Mouse (Mus musculus) heart, postnatal 14 days (tissue): ENCODE data around the gene Invs. TPM values are rescaled to one million over a fixed set of nuclear protein-coding genes. Genes with fewer than 3 reads are reported as not detected.

ENCODE experiments used
- DNase-seq, 2 experiments: peaks; one replicate each; pipeline ENCODE4 v3.0.0; 2021 to 2022
- intact Hi-C: fragments of 180-260 bp; cut with DNase I; formaldehyde crosslinking; loops from one replicate; pipeline ENCODE4 v1.15.1; 2025
- long read RNA-seq, 2 experiments: library from polyadenylated mRNA; stranded (forward); transcript quantifications; one replicate each; pipeline ENCODE4 v2.0.0; 2021
- total RNA-seq, 2 experiments: library from RNA; stranded (reverse); gene quantifications; 2 replicates each; pipeline ENCODE4 v1.2.3; 2021

The Invs gene
- total RNA-seq = 1 to 10 TPM; 3.7 to 4.2 TPM
- long read RNA-seq, experiment 1 = 0 reads
- long read RNA-seq, experiment 2, partial matches to known transcripts = 0 of 1 reads
- long read RNA-seq, experiment 2, other reads (novel, unspliced or antisense) = 1 of 1 reads

- intact Hi-C loops = loop anchor here (5.0 kb wide), 1 partner anchor 52 kb away; no protein-coding TSS in a partner anchor
- peak; percentile 91 to 94 for DNase-seq
These were observed at the start of gene Invs, which contains the start of gene Erp44 for GRCm38 (mm10) chr4:48279498-48280134. Gene Invs, plus strand, starts transcription at chr4:48279760. Gene Erp44, minus strand, starts transcription at chr4:48279558.

- no peak for DNase-seq
- intact Hi-C loops = no loop called here
These were observed 42.8 kb upstream of the Invs start for GRCm38 (mm10) chr4:48236721-48237120.

GRCm38 (mm10) chr4:48239046-48239445, 40.5 kb upstream of the Invs start:
- intact Hi-C loops = no loop called here
- no peak for DNase-seq

- DNase-seq = no peak
- intact Hi-C loops = no loop called here
These were observed 37.1 kb upstream of the Invs start for GRCm38 (mm10) chr4:48242482-48242881.

GRCm38 (mm10) chr4:48243737-48244136, 35.8 kb upstream of the Invs start:
- no peak for DNase-seq
- intact Hi-C loops = no loop called here

GRCm38 (mm10) chr4:48244280-48244679, 35.3 kb upstream of the Invs start:
- DNase-seq = no peak
- intact Hi-C loops = no loop called here

- no peak for DNase-seq
These were observed 26.3 kb upstream of the Invs start for GRCm38 (mm10) chr4:48253266-48253665.

GRCm38 (mm10) chr4:48258045-48258444, 21.5 kb upstream of the Invs start:
- DNase-seq = no peak
- intact Hi-C loops = no loop called here

More at GRCm38 (mm10) chr4:48253266-48253665, 26.3 kb upstream of the Invs start:
- intact Hi-C loops = no loop called here

- intact Hi-C loops = no loop called here
These were observed 11.9 kb upstream of the Invs start for GRCm38 (mm10) chr4:48267683-48268082.

GRCm38 (mm10) chr4:48268127-48268526, 11.4 kb upstream of the Invs start:
- intact Hi-C loops = no loop called here
- no peak for DNase-seq

More at GRCm38 (mm10) chr4:48267683-48268082, 11.9 kb upstream of the Invs start:
- no peak for DNase-seq

GRCm38 (mm10) chr4:48270532-48270931, 9.0 kb upstream of the Invs start:
- intact Hi-C loops = no loop called here
- no peak for DNase-seq

GRCm38 (mm10) chr4:48271838-48272237, 7.7 kb upstream of the Invs start:
- DNase-seq = no peak
- intact Hi-C loops = no loop called here

GRCm38 (mm10) chr4:48273119-48273829, 6.3 kb upstream of the Invs start:
- intact Hi-C loops = no loop called here
- DNase-seq = no peak

GRCm38 (mm10) chr4:48275736-48276135, 3.8 kb upstream of the Invs start:
- DNase-seq = no peak
- intact Hi-C loops = loop anchor here (5.0 kb wide), 1 partner anchor 48 kb away; no protein-coding TSS in a partner anchor

GRCm38 (mm10) chr4:48277011-48277410, 2.5 kb upstream of the Invs start:
- intact Hi-C loops = loop anchor here (5.0 kb wide), 1 partner anchor 50 kb away; no protein-coding TSS in a partner anchor
- no peak for DNase-seq

- no peak for DNase-seq
- intact Hi-C loops = loop anchor here (5.0 kb wide), 1 partner anchor 52 kb away; no protein-coding TSS in a partner anchor
These were observed 633 bp upstream of the Invs start for GRCm38 (mm10) chr4:48278757-48279497.

- intact Hi-C loops = no loop called here
These were observed 1.6 kb downstream of the Invs start for GRCm38 (mm10) chr4:48281121-48281520.

GRCm38 (mm10) chr4:48287086-48287757, 7.7 kb downstream of the Invs start:
- DNase-seq = no peak
- intact Hi-C loops = no loop called here

More at GRCm38 (mm10) chr4:48281121-48281520, 1.6 kb downstream of the Invs start:
- no peak for DNase-seq

GRCm38 (mm10) chr4:48314814-48315213, 35.3 kb downstream of the Invs start:
- intact Hi-C loops = no loop called here
- DNase-seq = no peak

- intact Hi-C loops = no loop called here
- no peak for DNase-seq
These were observed 36.5 kb downstream of the Invs start for GRCm38 (mm10) chr4:48316036-48316435.
